Mouse (Mus musculus) C2C12 (cell line): ENCODE measurements around the gene Tnfaip8l2.

Experiments used
- CTCF ChIP-seq: IDR thresholded peaks from one replicate; pipeline ENCODE4 v1.5.1; 2011; ENCODE audit not compliant: control insufficient read depth, insufficient read depth, insufficient read length
- MYOG ChIP-seq: IDR thresholded peaks from one replicate; pipeline ENCODE4 v1.6.1; 2011; ENCODE audit not compliant: control insufficient read depth, insufficient read length; ENCODE audit errors: extremely low read depth

GRCm38 (mm10) chr3:95178948-95179347, 36.8 kb upstream of the Tnfaip8l2 start:
- TF ChIP-seq CTCF (no peak), MYOG (no peak)
